Mouse (Mus musculus): ENCODE results near the gene Sergef.

- TF ChIP-seq HCFC1 (IDR thresholded peaks at IDR 0.05; ENCODE audit: borderline replicate concordance, insufficient read depth, low read length) (no peak), MAFK (IDR thresholded peaks at IDR 0.05; ENCODE audit: insufficient read depth, low read depth, low read length) (no peak), CHD2 (IDR thresholded peaks at IDR 0.05; ENCODE audit: low read depth, low read length) (no peak)
Observed at GRCm38 (mm10) chr7:46519148-46519547, 120.5 kb downstream of the Sergef start.

Data from ES-E14 (cell line).